Mouse (Mus musculus): Measurements from ENCODE around the gene Tpt1. TPM values are rescaled to one million over a fixed set of nuclear protein-coding genes. Genes with fewer than 3 reads are reported as not detected.
"Not testable (repeated sequence)": the region's sequence is repeated elsewhere in the genome, so short reads cannot be mapped to it uniquely, and the experiment has no call there.

Tpt1 gene
- polyA plus RNA-seq, 1 experiment: 2,302 TPM

- no peaks in the 10 kb centered on the region for H3K36me3 ChIP-seq (ENCODE audit: control insufficient read depth, insufficient read depth, low read length)
- no peaks in the 10 kb centered on the region for H3K27me3 ChIP-seq (ENCODE audit: control insufficient read depth, insufficient read depth, low read length)
- TF ChIP-seq POLR2A (IDR thresholded peaks at IDR 0.05; ENCODE audit: control insufficient read depth, extremely low read depth, insufficient read depth, low read length, poor library complexity): no peak
- TF ChIP-seq CTCF (IDR thresholded peaks at IDR 0.05; ENCODE audit: borderline replicate concordance, control insufficient read depth, extremely low read depth, insufficient read depth, low read length, poor library complexity): no peak
- no peak overlapping the region for H3K4me3 ChIP-seq (ENCODE audit: control insufficient read depth, insufficient read depth, low read length)
- DNase-seq: no peak
- H3K27ac ChIP-seq (ENCODE audit: control insufficient read depth, insufficient read depth, low read length): no peak overlapping the region
- WGBS: 87% methylated on average over 2 of the region's 2 CpGs
- H3K4me1 ChIP-seq (replicated peaks; ENCODE audit: control insufficient read depth, insufficient read depth, low read length): peaks cover 2% of the 10 kb centered on the region; the same call in 1 of the 2 replicates
Measured at GRCm38 (mm10) chr14:75859619-75860018, 14.7 kb downstream of the Tpt1 start.

GRCm38 (mm10) chr14:75862701-75863100, 17.8 kb downstream of the Tpt1 start:
- WGBS: 97% methylated on average over 6 of the region's 6 CpGs
- no peak for DNase-seq
- H3K27ac ChIP-seq (ENCODE audit: control insufficient read depth, insufficient read depth, low read length): no peak overlapping the region

DNA sequence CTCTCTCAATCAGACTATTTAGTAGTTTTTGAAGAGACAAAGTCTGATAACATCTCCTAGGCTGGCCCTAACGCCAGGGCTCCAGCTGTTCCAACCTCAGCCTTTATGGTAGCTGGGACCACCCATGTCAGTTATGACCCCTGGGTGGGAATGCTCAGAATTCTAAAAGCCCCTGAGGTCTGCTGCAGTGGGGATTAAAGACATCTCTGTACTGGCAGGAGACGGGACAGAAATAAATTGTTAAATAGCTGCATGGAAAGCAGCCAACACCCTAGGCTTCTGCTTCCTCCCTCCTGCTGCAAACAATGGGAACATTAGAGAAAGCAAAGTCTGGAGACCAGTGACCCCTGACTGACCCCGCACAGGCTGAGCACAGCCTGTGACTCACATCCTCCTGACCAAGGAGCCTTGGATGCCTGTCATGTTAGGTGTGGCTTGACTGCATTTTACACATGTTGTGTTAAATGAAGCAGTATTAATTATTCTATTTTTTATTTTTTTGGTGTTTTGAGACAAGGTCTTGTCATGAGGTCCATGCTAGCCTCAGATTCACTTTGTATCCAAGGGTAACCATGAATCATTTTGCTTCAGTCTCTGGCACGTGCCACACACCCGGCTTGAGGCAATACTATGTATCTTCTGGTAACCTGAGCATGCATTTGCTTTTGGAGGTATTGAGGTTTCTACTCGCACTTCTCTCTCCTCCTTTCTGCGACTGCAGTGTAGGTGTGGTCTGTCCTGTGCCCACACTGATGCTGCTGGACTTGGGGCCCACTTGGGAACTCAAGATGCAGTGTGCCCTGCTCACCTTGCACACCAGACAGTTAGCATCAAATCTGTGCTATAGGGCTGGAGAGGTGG, 18.9 kb downstream of the Tpt1 start:
- Histone ChIP-seq H3K4me3 (ENCODE audit: control insufficient read depth, insufficient read depth, low read length) (no peak overlapping the region), H3K4me1 (replicated peaks; ENCODE audit: control insufficient read depth, insufficient read depth, low read length) (peaks cover 2% of the 10 kb centered on the region; the same call in 1 of the 2 replicates), H3K36me3 (ENCODE audit: control insufficient read depth, insufficient read depth, low read length) (no peaks in the 10 kb centered on the region), H3K27me3 (ENCODE audit: control insufficient read depth, insufficient read depth, low read length) (no peaks in the 10 kb centered on the region), H3K27ac (ENCODE audit: control insufficient read depth, insufficient read depth, low read length) (no peak overlapping the region)
- DNase-seq: no peak
- 29% methylated on average over 7 of the region's 7 CpGs for WGBS
- TF ChIP-seq CTCF (IDR thresholded peaks at IDR 0.05; ENCODE audit: borderline replicate concordance, control insufficient read depth, extremely low read depth, insufficient read depth, low read length, poor library complexity): no peak
- TF ChIP-seq POLR2A (IDR thresholded peaks at IDR 0.05; ENCODE audit: control insufficient read depth, extremely low read depth, insufficient read depth, low read length, poor library complexity): no peak

More at GRCm38 (mm10) chr14:75862701-75863100, 17.8 kb downstream of the Tpt1 start:
- TF ChIP-seq POLR2A (IDR thresholded peaks at IDR 0.05; ENCODE audit: control insufficient read depth, extremely low read depth, insufficient read depth, low read length, poor library complexity) (no peak), CTCF (IDR thresholded peaks at IDR 0.05; ENCODE audit: borderline replicate concordance, control insufficient read depth, extremely low read depth, insufficient read depth, low read length, poor library complexity) (no peak)
- H3K36me3 ChIP-seq (ENCODE audit: control insufficient read depth, insufficient read depth, low read length): no peaks in the 10 kb centered on the region
- no peak overlapping the region for H3K4me3 ChIP-seq (ENCODE audit: control insufficient read depth, insufficient read depth, low read length)
- peaks cover 2% of the 10 kb centered on the region; the same call in 1 of the 2 replicates for H3K4me1 ChIP-seq (replicated peaks; ENCODE audit: control insufficient read depth, insufficient read depth, low read length)
- no peaks in the 10 kb centered on the region for H3K27me3 ChIP-seq (ENCODE audit: control insufficient read depth, insufficient read depth, low read length)

GRCm38 (mm10) chr14:75866706-75867333, 21.9 kb downstream of the Tpt1 start:
- Histone ChIP-seq H3K4me3 (ENCODE audit: control insufficient read depth, insufficient read depth, low read length) (no peak overlapping the region), H3K27ac (ENCODE audit: control insufficient read depth, insufficient read depth, low read length) (no peak overlapping the region), H3K4me1 (replicated peaks; ENCODE audit: control insufficient read depth, insufficient read depth, low read length) (peaks cover 2% of the 10 kb centered on the region; the same call in 1 of the 2 replicates), H3K27me3 (ENCODE audit: control insufficient read depth, insufficient read depth, low read length) (no peaks in the 10 kb centered on the region), H3K36me3 (ENCODE audit: control insufficient read depth, insufficient read depth, low read length) (no peaks in the 10 kb centered on the region)
- 86% methylated on average over 9 of the region's 9 CpGs for WGBS
- TF ChIP-seq POLR2A (IDR thresholded peaks at IDR 0.05; ENCODE audit: control insufficient read depth, extremely low read depth, insufficient read depth, low read length, poor library complexity): no peak
- TF ChIP-seq CTCF (IDR thresholded peaks at IDR 0.05; ENCODE audit: borderline replicate concordance, control insufficient read depth, extremely low read depth, insufficient read depth, low read length, poor library complexity): no peak
- DNase-seq: no peak

DNA sequence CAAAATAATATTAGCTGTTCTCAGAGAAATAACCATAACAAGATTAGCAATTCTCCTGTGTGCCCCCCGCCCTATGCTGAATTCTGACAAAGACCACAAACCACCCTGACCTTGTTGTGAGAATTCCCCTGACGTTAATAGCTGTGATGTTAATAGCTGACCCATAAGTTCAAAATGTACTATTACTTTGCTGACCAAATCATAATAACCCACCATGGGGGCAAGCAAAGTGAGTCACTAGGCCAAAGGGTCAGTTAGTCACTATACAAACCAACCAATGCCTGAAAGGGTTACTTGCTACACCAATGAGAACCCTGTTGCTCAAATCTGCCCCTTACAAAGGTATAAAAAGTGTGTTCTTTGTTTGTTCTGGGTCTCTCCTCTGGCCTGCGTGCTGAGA, 23.1 kb downstream of the Tpt1 start:
- not testable (repeated sequence) for H3K36me3 ChIP-seq (ENCODE audit: control insufficient read depth, insufficient read depth, low read length); DNase-seq; H3K27me3 ChIP-seq (ENCODE audit: control insufficient read depth, insufficient read depth, low read length); H3K4me3 ChIP-seq (ENCODE audit: control insufficient read depth, insufficient read depth, low read length); H3K4me1 ChIP-seq (replicated peaks; ENCODE audit: control insufficient read depth, insufficient read depth, low read length); H3K27ac ChIP-seq (ENCODE audit: control insufficient read depth, insufficient read depth, low read length)
- 98% methylated on average over 3 of the region's 3 CpGs for WGBS

DNA sequence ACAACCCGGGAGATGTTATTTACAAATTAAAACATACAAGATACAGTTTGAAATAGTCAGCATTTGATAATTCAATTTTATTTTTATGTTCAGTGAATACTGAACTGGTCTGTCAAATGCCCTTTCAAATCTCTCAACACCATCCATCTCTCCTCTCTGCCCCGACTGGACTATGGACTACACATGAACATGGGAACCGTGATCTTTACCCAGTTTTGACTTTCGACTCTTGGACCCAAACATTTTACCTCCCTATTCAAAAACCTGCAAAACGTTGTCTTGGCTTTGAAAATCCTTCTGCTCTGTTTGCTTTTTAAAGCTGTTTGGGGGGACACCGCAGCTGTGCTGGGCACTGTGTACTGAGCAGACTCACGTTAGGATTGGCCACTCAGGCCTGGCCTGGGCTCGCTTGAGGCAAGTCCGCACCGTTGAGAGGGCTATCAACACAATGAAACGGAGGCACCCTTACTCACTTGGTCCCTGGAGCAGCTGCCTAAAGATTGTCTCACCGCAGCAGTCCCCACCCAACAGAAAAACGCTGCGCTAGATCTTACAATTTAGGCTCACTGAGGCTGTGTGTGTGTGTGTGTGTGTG, 25.0 kb downstream of the Tpt1 start:
- Histone ChIP-seq H3K36me3 (ENCODE audit: control insufficient read depth, insufficient read depth, low read length) (no peaks in the 10 kb centered on the region), H3K4me3 (ENCODE audit: control insufficient read depth, insufficient read depth, low read length) (no peak overlapping the region), H3K27me3 (ENCODE audit: control insufficient read depth, insufficient read depth, low read length) (no peaks in the 10 kb centered on the region), H3K4me1 (replicated peaks; ENCODE audit: control insufficient read depth, insufficient read depth, low read length) (no peaks in the 10 kb centered on the region), H3K27ac (ENCODE audit: control insufficient read depth, insufficient read depth, low read length) (no peak overlapping the region)
- TF ChIP-seq POLR2A (IDR thresholded peaks at IDR 0.05; ENCODE audit: control insufficient read depth, extremely low read depth, insufficient read depth, low read length, poor library complexity) (no peak), CTCF (IDR thresholded peaks at IDR 0.05; ENCODE audit: borderline replicate concordance, control insufficient read depth, extremely low read depth, insufficient read depth, low read length, poor library complexity) (no peak)
- DNase-seq: no peak
- 91% methylated on average over 14 of the region's 14 CpGs for WGBS

All from thymus, adult 2 months (tissue).